Mouse (Mus musculus) CH12.LX (cell line): ENCODE data around the gene Gnaz. TPM values are rescaled to one million over a fixed set of nuclear protein-coding genes. Genes with fewer than 3 reads are reported as not detected.

Experiments used
- DNase-seq: peaks from one replicate; pipeline ENCODE4 v3.0.0-alpha.2; 2013; ENCODE audit errors: extremely low read depth
- H3K27ac ChIP-seq: 2 replicates; pipeline ENCODE4 v1.5.1; 2012; ENCODE audit warnings: low read depth, mild to moderate bottlenecking, control low read depth, moderate library complexity; ENCODE audit not compliant: insufficient read depth
- H3K27me3 ChIP-seq: replicated peaks from 2 replicates; pipeline ENCODE3; 2012; ENCODE audit warnings: inconsistent platforms
- H3K36me3 ChIP-seq, 2 experiments: replicated peaks in 1 of 2; 2 replicates each; pipeline versions ENCODE3 to v1.6.1; 2012; ENCODE audit warnings: inconsistent platforms in 1 of 2, low read length in 1 of 2, mild to moderate bottlenecking in 1 of 2, mixed read lengths in 1 of 2, moderate library complexity in 1 of 2; ENCODE audit not compliant: control insufficient read depth in 1 of 2, insufficient read depth in 1 of 2
- H3K4me1 ChIP-seq, 2 experiments: 2 replicates each; pipeline ENCODE4 v1.6.1; 2012; ENCODE audit warnings: inconsistent platforms in 1 of 2, moderate library complexity in 1 of 2; ENCODE audit not compliant: insufficient read depth in 2 of 2, control insufficient read depth in 1 of 2
- H3K4me2 ChIP-seq: 2 replicates; pipeline ENCODE4 v1.6.1; 2012; ENCODE audit warnings: low read depth, mild to moderate bottlenecking, control low read depth; ENCODE audit not compliant: poor library complexity, insufficient read depth, severe bottlenecking
- H3K4me3 ChIP-seq, 3 experiments: fragments of 150-350 bp in 1 of 3; sonication (generic) in 1 of 3; replicated peaks in 1 of 3; 2 replicates each; pipeline versions ENCODE3 to v1.5.1; 2011 to 2012; ENCODE audit warnings: low read depth in 2 of 3, low read length in 2 of 3, mild to moderate bottlenecking in 2 of 3, moderate library complexity in 2 of 3, control low read depth in 1 of 3, improper control_type of control experiment in 1 of 3, inconsistent platforms in 1 of 3, mixed read lengths in 1 of 3; ENCODE audit not compliant: poor library complexity in 1 of 3
- H3K79me2 ChIP-seq: replicated peaks from 2 replicates; pipeline ENCODE4 v1.6.1; 2012; ENCODE audit warnings: mild to moderate bottlenecking, moderate library complexity; ENCODE audit not compliant: control insufficient read depth, poor library complexity, insufficient read depth, severe bottlenecking; ENCODE audit errors: extremely low read depth
- H3K9ac ChIP-seq: 2 replicates; pipeline ENCODE4 v1.6.1; 2012; ENCODE audit warnings: low read depth, mild to moderate bottlenecking, control low read depth, moderate library complexity; ENCODE audit not compliant: insufficient read depth
- H3K9me3 ChIP-seq: replicated peaks from 2 replicates; pipeline ENCODE3; 2012; ENCODE audit warnings: low read length, inconsistent platforms, mixed read lengths
- BHLHE40 ChIP-seq: IDR thresholded peaks from 2 replicates; pipeline ENCODE4 v1.6.1; 2011; ENCODE audit warnings: mild to moderate bottlenecking, low read depth, low read length, improper control_type of control experiment
- CHD1 ChIP-seq: IDR thresholded peaks from 2 replicates; pipeline ENCODE4 v1.6.1; 2012; ENCODE audit warnings: low read depth, low read length, improper control_type of control experiment, inconsistent platforms
- CHD2 ChIP-seq: IDR thresholded peaks from 2 replicates; pipeline ENCODE4 v1.6.1; 2011; ENCODE audit warnings: low read length, improper control_type of control experiment
- CTCF ChIP-seq, 2 experiments: IDR thresholded peaks in 1 of 2; conservative IDR thresholded peaks in 1 of 2; 2 replicates each; pipeline ENCODE4 v1.5.1; 2011 to 2012; ENCODE audit warnings: low read depth in 2 of 2, low read length in 2 of 2, improper control_type of control experiment in 1 of 2, inconsistent platforms in 1 of 2, mild to moderate bottlenecking in 1 of 2, moderate library complexity in 1 of 2
- E2F4 ChIP-seq: IDR thresholded peaks from 2 replicates; pipeline ENCODE4 v1.6.1; 2011; ENCODE audit warnings: low read depth, low read length, improper control_type of control experiment; ENCODE audit not compliant: insufficient replicate concordance
- ELF1 ChIP-seq: IDR thresholded peaks from 2 replicates; pipeline ENCODE4 v1.6.1; 2014; ENCODE audit warnings: low read depth, mild to moderate bottlenecking, inconsistent platforms, low read length, improper control_type of control experiment
- ETS1 ChIP-seq: conservative IDR thresholded peaks from 2 replicates; pipeline ENCODE4 v1.6.1; 2012; ENCODE audit warnings: low read depth, mild to moderate bottlenecking, inconsistent platforms, low read length, improper control_type of control experiment, moderate library complexity
- HCFC1 ChIP-seq: IDR thresholded peaks from 2 replicates; pipeline ENCODE4 v1.6.1; 2012; ENCODE audit warnings: low read depth, mild to moderate bottlenecking, inconsistent platforms, low read length, improper control_type of control experiment
- IRF4 ChIP-seq: IDR thresholded peaks from 2 replicates; pipeline ENCODE4 v1.6.1; 2014; ENCODE audit warnings: low read depth, mild to moderate bottlenecking, inconsistent platforms, low read length, improper control_type of control experiment
- JUND ChIP-seq: conservative IDR thresholded peaks from 2 replicates; pipeline ENCODE4 v1.6.1; 2011; ENCODE audit warnings: low read depth, low read length, improper control_type of control experiment
- MAFK ChIP-seq: IDR thresholded peaks from 2 replicates; pipeline ENCODE4 v1.6.1; 2011; ENCODE audit warnings: low read length, improper control_type of control experiment; ENCODE audit not compliant: insufficient replicate concordance
- MAX ChIP-seq: IDR thresholded peaks from 2 replicates; pipeline ENCODE4 v1.6.1; 2011; ENCODE audit warnings: low read length, improper control_type of control experiment
- MAZ ChIP-seq: IDR thresholded peaks from 2 replicates; pipeline ENCODE4 v1.6.1; 2012; ENCODE audit warnings: low read depth, mild to moderate bottlenecking, inconsistent platforms, low read length, improper control_type of control experiment, moderate library complexity
- MEF2A ChIP-seq: IDR thresholded peaks from 2 replicates; pipeline ENCODE4 v1.6.1; 2014; ENCODE audit warnings: low read depth, mild to moderate bottlenecking, inconsistent platforms, low read length, improper control_type of control experiment, borderline replicate concordance
- MXI1 ChIP-seq: IDR thresholded peaks from 2 replicates; pipeline ENCODE4 v1.6.1; 2011; ENCODE audit warnings: mild to moderate bottlenecking, low read depth, low read length, improper control_type of control experiment
- MYC ChIP-seq: IDR thresholded peaks from 2 replicates; pipeline ENCODE4 v1.6.1; 2011; ENCODE audit warnings: low read depth, mild to moderate bottlenecking, improper control_type of control experiment, low read length
- NELFE ChIP-seq: IDR thresholded peaks from 2 replicates; pipeline ENCODE4 v1.6.1; 2011; ENCODE audit warnings: low read depth, low read length, improper control_type of control experiment
- NRF1 ChIP-seq: IDR thresholded peaks from 2 replicates; pipeline ENCODE4 v1.6.1; 2014; ENCODE audit warnings: low read depth, mild to moderate bottlenecking, inconsistent platforms, low read length, improper control_type of control experiment, moderate library complexity
- PAX5 ChIP-seq: IDR thresholded peaks from 2 replicates; pipeline ENCODE4 v1.6.1; 2012; ENCODE audit warnings: low read length, inconsistent platforms, mixed read lengths
- RAD21 ChIP-seq: IDR thresholded peaks from 2 replicates; pipeline ENCODE4 v1.6.1; 2011; ENCODE audit warnings: low read depth, mild to moderate bottlenecking, low read length, improper control_type of control experiment, moderate library complexity
- RCOR1 ChIP-seq: conservative IDR thresholded peaks from 2 replicates; pipeline ENCODE4 v1.6.1; 2012; ENCODE audit warnings: low read depth, mild to moderate bottlenecking, inconsistent platforms, low read length, improper control_type of control experiment
- SIN3A ChIP-seq: IDR thresholded peaks from 2 replicates; pipeline ENCODE4 v1.6.1; 2012; ENCODE audit warnings: low read length, improper control_type of control experiment, inconsistent platforms
- SMC3 ChIP-seq: IDR thresholded peaks from 2 replicates; pipeline ENCODE4 v1.6.1; 2011; ENCODE audit warnings: low read depth, low read length, improper control_type of control experiment
- TCF12 ChIP-seq: IDR thresholded peaks from 2 replicates; pipeline ENCODE4 v1.6.1; 2014; ENCODE audit warnings: low read depth, mild to moderate bottlenecking, inconsistent platforms, low read length, improper control_type of control experiment
- USF1 ChIP-seq: IDR thresholded peaks from 2 replicates; pipeline ENCODE4 v1.6.1; 2014; ENCODE audit warnings: low read depth, mild to moderate bottlenecking, inconsistent platforms, low read length, improper control_type of control experiment
- USF2 ChIP-seq: conservative IDR thresholded peaks from 2 replicates; pipeline ENCODE4 v1.6.1; 2011; ENCODE audit warnings: low read depth, low read length, improper control_type of control experiment
- ZC3H11A ChIP-seq: IDR thresholded peaks from 2 replicates; pipeline ENCODE4 v1.6.1; 2012; ENCODE audit warnings: low read depth, mild to moderate bottlenecking, inconsistent platforms, low read length, improper control_type of control experiment
- ZKSCAN1 ChIP-seq: IDR thresholded peaks from 2 replicates; pipeline ENCODE4 v1.6.1; 2012; ENCODE audit warnings: low read depth, inconsistent platforms, low read length, improper control_type of control experiment, borderline replicate concordance
- dilution Hi-C: fragments of 300-500 bp; cut with MboI; formaldehyde crosslinking; loops from 2 replicates; pipeline ENCODE4 v1.14.3; 2020; ENCODE audit warnings: low sequenced_read_pairs; ENCODE audit not compliant: extremely low pct_unique_long_range_greater_than_20kb, extremely low pct_ligation_motif_present
- in situ Hi-C: fragments of 300-500 bp; cut with MboI; formaldehyde crosslinking; loops from 3 replicates; pipeline ENCODE4 v1.14.3; 2019; ENCODE audit warnings: low sequenced_read_pairs, low pct_ligation_motif_present, low pct_unique_long_range_greater_than_20kb, mixed read lengths
- polyA plus RNA-seq: library from polyadenylated mRNA; unstranded; fragments of >175 nt; gene quantifications from 2 replicates; pipeline ENCODE4 v1.2.1, GENCODE M21; 2012; ENCODE audit warnings: low read depth; ENCODE audit not compliant: insufficient read length
- total RNA-seq, 2 experiments: library from RNA; depleted of rRNA; stranded (reverse); fragments of 300-350 nt in 1 of 2; fragments of >200 nt in 1 of 2; gene quantifications; 2 replicates each; pipeline ENCODE4 v1.2.3; 2012 to 2014

The Gnaz gene
- total and polyA plus RNA-seq, 3 experiments: 2.7 to 36.9 (median 5.5) TPM

GRCm38 (mm10) chr10:75059396-75059795, 92.4 kb downstream of the Gnaz start:
- H3K27ac ChIP-seq: no peak overlapping the region
- TF ChIP-seq NRF1 (no peak), ZKSCAN1 (peak; percentile 97), BHLHE40 (peak; percentile 20; the same call in 1 of the 2 replicates), ZC3H11A (peak; percentile 95), SMC3 (peak; percentile 99), CHD1 (no peak), MAFK (no peak), MAZ (peak; percentile 67; the same call in 1 of the 2 replicates), USF1 (no peak), PAX5 (no peak), E2F4 (peak; percentile 62; the same call in 1 of the 2 replicates), TCF12 (peak; percentile 61; the same call in 1 of the 2 replicates), MXI1 (peak; percentile 71), MEF2A (peak; percentile 53; the same call in 1 of the 2 replicates), IRF4 (peak; percentile 63; the same call in 1 of the 2 replicates), SIN3A (peak; percentile 85), ELF1 (peak; percentile 63), RAD21 (peak; percentile 99), RCOR1 (no peak), HCFC1 (no peak; the same call in 1 of the 2 replicates), CHD2 (no peak), ETS1 (no peak), NELFE (peak; percentile 62; the same call in 1 of the 2 replicates), MYC (0 out of 2 replicates have a peak, but pooled peaks have one; percentile 40), USF2 (no peak), JUND (no peak; the same call in 1 of the 2 replicates), CTCF (conservative IDR thresholded peaks at IDR 0.05 in 1 of 2, IDR thresholded peaks at IDR 0.05 in 1 of 2; ENCODE audit: low read depth in 2 of 2, low read length in 2 of 2) (peak; percentile 30 to 99; a peak in 2 of 4 replicates), MAX (no peak)
- H3K4me1 ChIP-seq: peaks cover 17 to 69% of the 10 kb centered on the region in 2 experiments
- peak overlapping the region; percentile 49; the same call in 1 of the 2 replicates for H3K9ac ChIP-seq
- peak; percentile 83 for DNase-seq
- no peaks in the 10 kb centered on the region for H3K9me3 ChIP-seq
- peak overlapping the region; percentile 82 for H3K4me2 ChIP-seq
- H3K79me2 ChIP-seq: peaks cover 26% of the 10 kb centered on the region
- H3K27me3 ChIP-seq: no peaks in the 10 kb centered on the region
- H3K4me3 ChIP-seq: peak overlapping the region; percentile 55 to 85 (median 76)
- dilution Hi-C loops: no loop called here
- peaks cover 0 to 16% of the 10 kb centered on the region in 2 experiments for H3K36me3 ChIP-seq
- in situ Hi-C loops: no loop called here
